ENCODE assay signal across 11 mouse cellular contexts in genomic region chr6:87599825-87600224, GRCm38 (mm10). TPM values are rescaled to one million over a fixed set of nuclear protein-coding genes. Genes with fewer than 3 reads are reported as not detected.
DNase-seq lines count a peak whose midpoint lies in the region; ATAC-seq lines count a peak whose summit lies in the region.
"Had no signal": no experiment of that assay in that cellular context is flagged by ENCODE, and none has a peak within 500 bp of the region (broad histone marks: within the 10 kb centered on the region; RNA-seq: fewer than 3 reads in every experiment).

No protein-coding gene starts in this region.

- peak; percentile 85 for DNase-seq in heart, adult 11 months
- peak; percentile 45 to 59 for DNase-seq in left cerebral cortex, postnatal 10 days (ENCODE audit: extremely low spot score in 1 of 2, low spot score in 2 of 2)
- no peak for DNase-seq in left cerebral cortex, adult 18-20 months (ENCODE audit: low spot score in 2 of 2)
- DNase-seq in NIH3T3 (ENCODE audit: low read depth), result peak; percentile 79
- peak; percentile 50 for DNase-seq in gastrocnemius, postnatal 14 days

- H3K9ac ChIP-seq in heart, embryonic 11.5 days (ENCODE audit: low read depth, low read length), result no peak overlapping the region
- H3K9ac ChIP-seq: embryonic facial prominence, embryonic 13.5 days; neural tube, embryonic 15.5 days had no signal

- H3K4me1 ChIP-seq in heart, embryonic 11.5 days (ENCODE audit: control insufficient read depth, insufficient read depth, low read length), result no peaks in the 10 kb centered on the region

- ATAC-seq in heart, embryonic 11.5 days (replicated peaks; ENCODE audit: insufficient number of reproducible peaks, low FRiP score, low TSS enrichment), result no peak
- ATAC-seq in megakaryocyte-erythroid progenitor cell, adult 5-6 weeks (replicated peaks; ENCODE audit: low FRiP score, low TSS enrichment, poor library complexity, severe bottlenecking), result no peak
- no peak for ATAC-seq in megakaryocyte progenitor cell, adult 5-6 weeks (replicated peaks; ENCODE audit: poor library complexity)

- H3K4me2 ChIP-seq in heart, embryonic 11.5 days, result no peak overlapping the region
- H3K4me2 ChIP-seq: embryonic facial prominence, embryonic 13.5 days; neural tube, embryonic 15.5 days had no signal

- no peaks in the 10 kb centered on the region for H3K9me3 ChIP-seq in heart, embryonic 11.5 days (replicated peaks; ENCODE audit: control insufficient read depth, low read length)
- H3K9me3 ChIP-seq: embryonic facial prominence, embryonic 13.5 days; neural tube, embryonic 15.5 days had no signal

- no peak overlapping the region for H3K4me3 ChIP-seq in heart, embryonic 11.5 days (ENCODE audit: low read depth, low read length)
- H3K4me3 ChIP-seq: embryonic facial prominence, embryonic 13.5 days; megakaryocyte, embryonic 14.5 days; neural tube, embryonic 15.5 days had no signal

- H3K27ac ChIP-seq in heart, embryonic 11.5 days (ENCODE audit: low read depth, low read length), result no peak overlapping the region
- H3K27ac ChIP-seq: embryonic facial prominence, embryonic 13.5 days; neural tube, embryonic 15.5 days had no signal

- H3K36me3 ChIP-seq in heart, embryonic 11.5 days (ENCODE audit: control insufficient read depth, insufficient read depth, low read length), result no peaks in the 10 kb centered on the region
- H3K36me3 ChIP-seq: embryonic facial prominence, embryonic 13.5 days; neural tube, embryonic 15.5 days had no signal

- intact Hi-C loops in left cerebral cortex, postnatal 10 days (cut with DNase I), result no loop called here
- intact Hi-C loops in gastrocnemius, postnatal 14 days (cut with DNase I; ENCODE audit: low total_unique reads), result no loop called here

- no peaks in the 10 kb centered on the region for H3K27me3 ChIP-seq in heart, embryonic 11.5 days (ENCODE audit: control insufficient read depth, insufficient read depth, low read length)
- H3K27me3 ChIP-seq: embryonic facial prominence, embryonic 13.5 days; neural tube, embryonic 15.5 days had no signal

RNA-seq across cellular contexts. Expression of gene Prokr1, which starts 9.3 kb away (rescaled TPM):
- polyA plus RNA-seq in heart, embryonic 11.5 days (2014; fragmentation: Nextera tagmentation; extraction: Ambion mirVana), result 1.8 and 3.0 TPM in 2 replicates
- total RNA-seq in left cerebral cortex, postnatal 10 days (2021), result 1 to 10 TPM in 1 of 2 experiments, under 1 TPM in 1; 0.39 to 1.2 TPM
- under 1 TPM; 0.14 to 0.46 TPM for total RNA-seq in left cerebral cortex, adult 18-20 months (2021)
- total RNA-seq in gastrocnemius, postnatal 14 days (2021), result 1 to 10 TPM; 2.2 to 3.6 TPM
- 0.27 and 2.0 TPM in 2 replicates for total RNA-seq in megakaryocyte-erythroid progenitor cell, adult 5-6 weeks (2014; fragmentation: Nextera tagmentation)
- 0.85 and 1.4 TPM in 2 replicates for total RNA-seq in megakaryocyte-erythroid progenitor cell, adult 5-6 weeks (2017)
- 0.34 and 0.37 TPM in 2 replicates for total RNA-seq in megakaryocyte progenitor cell, adult 5-6 weeks (2015)
- total RNA-seq in megakaryocyte progenitor cell, adult 5-6 weeks (2017), result 0.17 and 0.24 TPM in 2 replicates

Comparison
In these comparisons a context has a peak if more than half of its experiments do, and no peak if none do; other contexts are left out.
1. DNase-seq: peak in heart, adult 11 months (single experiment), left cerebral cortex, postnatal 10 days (2 of 2), NIH3T3 (single experiment) and gastrocnemius, postnatal 14 days (single experiment); none in left cerebral cortex, adult 18-20 months (0 of 2).